Mouse (Mus musculus): Measurements from ENCODE around the gene Rpl18. TPM values are rescaled to one million over a fixed set of nuclear protein-coding genes. Genes with fewer than 3 reads are reported as not detected.

Rpl18 gene
- polyA plus RNA-seq, 1 experiment from 2014 or later = 1,046 TPM

DNA sequence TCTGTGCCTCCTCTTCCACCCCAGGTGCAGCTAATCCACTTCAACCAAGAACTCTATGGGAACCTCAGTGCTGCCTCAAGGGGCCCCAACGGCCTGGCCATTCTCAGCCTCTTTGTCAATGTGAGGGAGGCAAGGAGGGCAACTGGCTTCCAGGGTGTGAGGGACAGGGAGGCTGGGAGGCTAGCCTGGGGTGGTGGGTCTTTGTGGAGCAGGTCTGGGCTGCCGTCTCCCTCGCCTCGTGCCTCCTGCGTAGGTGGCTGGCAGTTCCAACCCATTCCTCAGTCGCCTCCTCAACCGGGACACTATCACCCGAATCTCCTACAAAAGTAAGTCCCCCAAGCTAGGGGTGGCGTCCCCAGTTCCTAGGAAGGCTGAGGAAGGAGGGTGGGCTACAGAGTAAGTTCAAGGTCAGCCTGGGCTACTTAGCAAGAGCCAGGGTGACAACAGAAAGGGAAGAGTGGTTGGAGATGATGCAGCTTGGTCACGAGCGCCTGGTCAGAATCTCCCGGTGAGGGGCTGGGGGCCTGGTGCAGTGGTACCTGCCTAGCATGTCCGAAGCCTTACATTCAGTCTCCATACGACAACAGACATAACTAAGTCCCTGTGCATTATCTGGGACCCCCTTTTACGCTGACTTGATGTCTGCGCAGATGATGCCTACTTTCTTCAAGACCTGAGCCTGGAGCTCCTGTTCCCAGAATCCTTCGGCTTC, 12.3 kb upstream of the Rpl18 start:
- peak overlapping the region; percentile 65; the same call in 1 of the 2 replicates for H3K4me3 ChIP-seq
- DNase-seq (ENCODE audit: low spot score) = no peak
- H3K9me3 ChIP-seq = no peaks in the 10 kb centered on the region
- peak overlapping the region; percentile 88; the same call in 1 of the 2 replicates for H3K27ac ChIP-seq
- H3K27me3 ChIP-seq (ENCODE audit: insufficient read depth, poor library complexity, severe bottlenecking) = peaks cover 36% of the 10 kb centered on the region
- H3K4me1 ChIP-seq = peaks cover 69% of the 10 kb centered on the region
- H3K36me3 ChIP-seq = no peaks in the 10 kb centered on the region
- 80% methylated on average over 17 of the region's 17 CpGs for WGBS

DNA sequence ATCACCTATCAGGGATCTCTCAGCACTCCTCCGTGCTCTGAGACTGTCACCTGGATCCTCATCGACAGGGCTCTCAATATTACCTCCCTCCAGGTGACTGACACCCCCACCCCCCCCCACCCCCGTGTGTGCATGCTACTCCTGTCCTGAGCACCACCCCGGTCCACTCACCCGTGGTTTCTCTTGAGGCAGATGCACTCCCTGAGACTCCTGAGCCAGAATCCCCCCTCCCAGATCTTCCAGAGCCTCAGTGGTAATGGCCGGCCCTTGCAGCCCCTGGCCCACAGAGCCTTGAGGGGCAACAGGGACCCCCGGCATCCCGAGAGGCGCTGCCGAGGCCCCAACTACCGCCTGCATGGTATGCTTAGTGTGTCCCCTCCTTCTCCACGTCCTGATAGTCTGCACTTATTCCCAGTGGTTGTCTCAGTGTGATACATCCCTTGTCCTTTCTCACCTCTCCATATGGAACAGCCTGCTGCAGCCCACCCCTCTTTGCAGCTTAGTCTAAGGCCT, 11.7 kb upstream of the Rpl18 start:
- peaks cover 75% of the 10 kb centered on the region for H3K4me1 ChIP-seq
- peaks cover 30% of the 10 kb centered on the region for H3K27me3 ChIP-seq (ENCODE audit: insufficient read depth, poor library complexity, severe bottlenecking)
- no peaks in the 10 kb centered on the region for H3K36me3 ChIP-seq
- DNase-seq (ENCODE audit: low spot score) = no peak
- WGBS = 41% methylated on average over 12 of the region's 12 CpGs
- no peaks in the 10 kb centered on the region for H3K9me3 ChIP-seq
- peak overlapping the region; percentile 88 for H3K27ac ChIP-seq
- H3K4me3 ChIP-seq = peak overlapping the region; percentile 65

GRCm38 (mm10) chr7:45704046-45704559, 11.2 kb upstream of the Rpl18 start:
- Histone ChIP-seq H3K36me3 (no peaks in the 10 kb centered on the region), H3K27ac (peak overlapping the region; percentile 88), H3K4me3 (peak overlapping the region; percentile 65), H3K27me3 (ENCODE audit: insufficient read depth, poor library complexity, severe bottlenecking) (peaks cover 25% of the 10 kb centered on the region), H3K4me1 (peaks cover 80% of the 10 kb centered on the region), H3K9me3 (no peaks in the 10 kb centered on the region)
- under 1% methylated on average over 13 of the region's 13 CpGs for WGBS
- DNase-seq (ENCODE audit: low spot score) = peak; percentile 90

GRCm38 (mm10) chr7:45704730-45705442, 10.4 kb upstream of the Rpl18 start, which contains the start of gene Dbp:
TSS of gene Dbp (plus strand) at chr7:45705088.
- WGBS = 0% methylated on average over 36 of the region's 36 CpGs
- Histone ChIP-seq H3K4me1 (peaks cover 79% of the 10 kb centered on the region), H3K4me3 (peak within 1 kb of the TSS; percentile 65), H3K36me3 (peaks cover 4% of the 10 kb centered on the region; the same call in 1 of the 2 replicates), H3K9me3 (no peaks in the 10 kb centered on the region), H3K27ac (peak within 1 kb of the TSS; percentile 88), H3K27me3 (ENCODE audit: insufficient read depth, poor library complexity, severe bottlenecking) (peaks cover 17% of the 10 kb centered on the region)
- peak; percentile 100 for DNase-seq (ENCODE audit: low spot score)

DNA sequence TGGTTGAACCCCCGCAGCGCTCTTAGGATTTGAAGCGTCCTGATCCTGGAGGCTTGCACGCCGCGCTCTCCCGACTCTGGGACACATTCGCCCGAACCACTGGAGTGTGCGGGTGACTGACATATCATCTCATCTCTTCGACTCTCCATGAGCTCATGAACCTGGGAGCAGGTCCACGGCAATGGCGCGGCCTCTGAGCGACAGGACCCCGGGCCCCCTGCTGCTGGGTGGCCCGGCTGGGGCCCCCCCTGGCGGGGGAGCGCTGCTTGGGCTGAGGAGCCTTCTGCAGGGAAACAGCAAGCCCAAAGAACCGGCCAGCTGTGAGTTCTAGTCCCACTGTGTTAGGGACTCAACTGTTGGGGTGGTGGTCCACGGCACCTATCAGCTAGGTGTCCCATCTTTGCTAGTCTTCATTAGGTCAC, 9.8 kb upstream of the Rpl18 start:
- Histone ChIP-seq H3K4me1 (peaks cover 73% of the 10 kb centered on the region), H3K4me3 (peak overlapping the region; percentile 65), H3K27ac (peak overlapping the region; percentile 81), H3K36me3 (peaks cover 10% of the 10 kb centered on the region), H3K27me3 (ENCODE audit: insufficient read depth, poor library complexity, severe bottlenecking) (peaks cover 11% of the 10 kb centered on the region), H3K9me3 (no peaks in the 10 kb centered on the region)
- DNase-seq (ENCODE audit: low spot score) = no peak
- WGBS = under 1% methylated on average over 21 of the region's 21 CpGs

- H3K27me3 ChIP-seq (ENCODE audit: insufficient read depth, poor library complexity, severe bottlenecking) = 0 out of 2 replicates have a peak, but pooled peaks cover 9% of the 10 kb centered on the region
- DNase-seq (ENCODE audit: low spot score) = no peak
- WGBS = 1% methylated on average over 7 of the region's 7 CpGs
- H3K4me1 ChIP-seq = peaks cover 69% of the 10 kb centered on the region
- peaks cover 14% of the 10 kb centered on the region for H3K36me3 ChIP-seq
- peak overlapping the region; percentile 85 for H3K27ac ChIP-seq
- H3K4me3 ChIP-seq = peak overlapping the region; percentile 65
- no peaks in the 10 kb centered on the region for H3K9me3 ChIP-seq
These were observed 9.4 kb upstream of the Rpl18 start for GRCm38 (mm10) chr7:45705873-45706281.

GRCm38 (mm10) chr7:45706721-45707241, 8.5 kb upstream of the Rpl18 start:
- Histone ChIP-seq H3K9me3 (no peaks in the 10 kb centered on the region), H3K4me1 (peaks cover 61% of the 10 kb centered on the region)

DNA sequence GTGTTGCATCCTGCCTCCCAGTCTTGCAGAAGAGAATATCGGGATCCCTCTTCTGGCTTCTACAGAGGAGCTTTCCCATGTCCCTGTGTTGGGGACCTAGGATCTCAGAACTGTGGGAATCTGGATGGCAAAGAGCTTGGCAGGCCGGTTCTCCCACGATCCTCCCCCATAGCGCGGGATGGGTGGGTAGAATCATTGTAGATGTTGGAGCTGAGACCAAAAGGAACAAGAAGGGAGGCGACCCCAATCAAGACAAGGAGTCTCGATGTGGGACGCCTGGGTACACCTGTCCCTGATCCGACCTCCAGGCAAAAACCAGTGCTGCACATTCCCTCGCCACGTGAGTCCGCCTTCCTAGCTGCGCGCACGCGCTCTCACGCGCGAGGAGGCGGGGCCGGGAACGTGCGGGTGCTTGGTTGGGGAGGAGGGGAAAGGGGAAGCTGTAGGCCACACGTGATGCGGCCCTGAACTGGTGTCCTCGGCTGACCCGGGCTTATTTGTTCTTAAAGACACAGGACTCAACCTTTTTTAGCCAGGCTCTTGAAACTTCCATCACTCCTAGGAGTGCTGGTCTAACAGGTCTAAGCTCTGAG, 7.8 kb upstream of the Rpl18 start:
- Histone ChIP-seq H3K27ac (peak overlapping the region; percentile 85), H3K4me1 (peaks cover 61% of the 10 kb centered on the region), H3K36me3 (peaks cover 30% of the 10 kb centered on the region), H3K9me3 (no peaks in the 10 kb centered on the region), H3K27me3 (ENCODE audit: insufficient read depth, poor library complexity, severe bottlenecking) (no peaks in the 10 kb centered on the region), H3K4me3 (peak overlapping the region; percentile 65)
- under 1% methylated on average over 27 of the region's 27 CpGs for WGBS
- peak; percentile 95 for DNase-seq (ENCODE audit: low spot score)

More at GRCm38 (mm10) chr7:45706721-45707241, 8.5 kb upstream of the Rpl18 start:
- H3K4me3 ChIP-seq = peak overlapping the region; percentile 65
- under 1% methylated on average over 45 of the region's 45 CpGs for WGBS
- H3K27ac ChIP-seq = peak overlapping the region; percentile 85
- H3K27me3 ChIP-seq (ENCODE audit: insufficient read depth, poor library complexity, severe bottlenecking) = no peaks in the 10 kb centered on the region
- DNase-seq (ENCODE audit: low spot score) = peak; percentile 91
- peaks cover 23% of the 10 kb centered on the region for H3K36me3 ChIP-seq

GRCm38 (mm10) chr7:45708221-45708761, 7.0 kb upstream of the Rpl18 start:
- H3K4me3 ChIP-seq = peak overlapping the region; percentile 65; the same call in 1 of the 2 replicates
- H3K9me3 ChIP-seq = no peaks in the 10 kb centered on the region
- H3K36me3 ChIP-seq = peaks cover 38% of the 10 kb centered on the region
- DNase-seq (ENCODE audit: low spot score) = no peak
- H3K27me3 ChIP-seq (ENCODE audit: insufficient read depth, poor library complexity, severe bottlenecking) = no peaks in the 10 kb centered on the region
- peaks cover 58% of the 10 kb centered on the region for H3K4me1 ChIP-seq
- H3K27ac ChIP-seq = peak overlapping the region; percentile 85
- 36% methylated on average over 13 of the region's 13 CpGs for WGBS

DNA sequence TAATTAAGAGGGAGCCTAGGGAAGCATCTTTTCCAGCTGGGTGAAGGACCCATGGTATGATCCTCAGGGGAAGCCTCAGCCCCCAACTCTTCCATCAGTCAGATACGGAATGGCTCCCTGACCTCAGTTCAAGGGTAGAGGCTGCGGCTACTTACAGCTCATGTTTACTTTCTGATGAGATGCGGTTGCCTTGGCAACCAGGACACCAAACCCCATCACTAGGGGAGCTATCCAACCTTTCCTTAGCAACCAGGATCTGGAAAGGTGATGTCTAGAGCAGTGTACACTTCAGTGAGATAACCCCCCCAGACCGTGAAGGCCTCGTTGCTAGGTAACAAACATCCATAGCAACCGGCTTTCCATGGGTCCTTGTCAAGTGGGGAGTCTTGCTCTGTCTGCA, 6.2 kb upstream of the Rpl18 start:
- H3K36me3 ChIP-seq = peaks cover 42% of the 10 kb centered on the region
- no peaks in the 10 kb centered on the region for H3K27me3 ChIP-seq (ENCODE audit: insufficient read depth, poor library complexity, severe bottlenecking)
- 0 out of 2 replicates have a peak overlapping the region, but pooled peaks have one; percentile 4 for H3K4me3 ChIP-seq
- DNase-seq (ENCODE audit: low spot score) = no peak
- WGBS = 40% methylated on average over 6 of the region's 6 CpGs
- no peak overlapping the region for H3K27ac ChIP-seq
- H3K9me3 ChIP-seq = no peaks in the 10 kb centered on the region
- H3K4me1 ChIP-seq = peaks cover 53% of the 10 kb centered on the region

DNA sequence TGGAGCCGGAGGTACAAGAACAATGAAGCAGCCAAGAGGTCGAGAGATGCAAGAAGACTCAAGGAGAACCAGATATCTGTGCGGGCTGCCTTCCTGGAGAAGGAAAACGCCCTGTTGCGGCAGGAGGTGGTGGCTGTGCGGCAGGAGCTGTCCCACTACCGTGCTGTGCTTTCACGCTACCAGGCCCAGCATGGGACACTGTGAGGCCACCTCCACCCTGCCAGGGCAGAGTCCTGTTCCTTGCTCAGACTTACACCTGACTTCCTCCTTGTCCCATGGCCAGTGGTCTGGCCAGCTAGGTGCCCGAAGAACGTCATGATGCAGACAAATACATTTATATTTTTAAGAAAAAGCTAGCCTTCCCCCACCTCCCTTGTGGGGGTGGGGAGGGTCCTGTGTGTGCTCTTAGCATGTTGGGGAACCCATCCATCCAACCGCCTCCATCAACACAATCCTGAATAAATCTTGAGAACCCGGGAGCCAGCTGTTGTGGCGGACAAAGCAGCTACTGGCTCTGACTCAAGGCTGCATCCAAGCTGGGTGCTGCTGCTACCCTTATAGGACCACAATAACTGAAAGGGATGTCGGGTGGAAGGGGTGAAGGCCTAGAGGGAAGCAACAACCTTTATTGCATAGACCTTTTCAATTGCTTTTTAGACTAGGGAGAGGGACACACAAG, 5.4 kb upstream of the Rpl18 start:
- Histone ChIP-seq H3K27ac (no peak overlapping the region), H3K9me3 (no peaks in the 10 kb centered on the region), H3K4me3 (no peak overlapping the region), H3K36me3 (peaks cover 42% of the 10 kb centered on the region), H3K27me3 (ENCODE audit: insufficient read depth, poor library complexity, severe bottlenecking) (no peaks in the 10 kb centered on the region), H3K4me1 (peaks cover 57% of the 10 kb centered on the region)
- WGBS = 76% methylated on average over 14 of the region's 14 CpGs
- DNase-seq (ENCODE audit: low spot score) = no peak

Measured in heart, embryonic 10.5 days (tissue).